Mouse (Mus musculus): ENCODE measurements around the gene Ccl17.

- TF ChIP-seq CTCF (IDR thresholded peaks at IDR 0.05; ENCODE audit: low read depth) (no peak), EP300 (IDR thresholded peaks at IDR 0.05; ENCODE audit: low read depth) (no peak)
Measured at GRCm38 (mm10) chr8:94773048-94773447, 37.2 kb upstream of the Ccl17 start.
